Mouse (Mus musculus): ENCODE results near the gene Rbm17. TPM values are rescaled to one million over a fixed set of nuclear protein-coding genes. Genes with fewer than 3 reads are reported as not detected.

Gene Rbm17
- polyA plus RNA-seq, 1 experiment from 2014 or later = 79.8 TPM

- no peak overlapping the region for H3K4me2 ChIP-seq
- no peaks in the 10 kb centered on the region for H3K36me3 ChIP-seq
- no peaks in the 10 kb centered on the region for H3K27me3 ChIP-seq
- H3K9ac ChIP-seq = no peak overlapping the region
- WGBS = 64% methylated on average over 3 of the region's 3 CpGs
- H3K9me3 ChIP-seq (replicated peaks) = no peaks in the 10 kb centered on the region
- peaks cover 19% of the 10 kb centered on the region for H3K4me1 ChIP-seq (replicated peaks)
- H3K4me3 ChIP-seq = no peak overlapping the region
- H3K27ac ChIP-seq = no peak overlapping the region
- no peak for ATAC-seq (replicated peaks; ENCODE audit: insufficient number of reproducible peaks, insufficient read depth, low FRiP score, low read depth)
Observed at GRCm38 (mm10) chr2:11557244-11557643, 46.7 kb downstream of the Rbm17 start.

- H3K36me3 ChIP-seq = no peaks in the 10 kb centered on the region
- H3K4me3 ChIP-seq = no peak overlapping the region
- H3K27me3 ChIP-seq = no peaks in the 10 kb centered on the region
- no peak for ATAC-seq (replicated peaks; ENCODE audit: insufficient number of reproducible peaks, insufficient read depth, low FRiP score, low read depth)
- no peak overlapping the region for H3K9ac ChIP-seq
- peaks cover 20% of the 10 kb centered on the region for H3K4me1 ChIP-seq (replicated peaks)
- WGBS = 61% methylated on average over 6 of the region's 6 CpGs
- H3K4me2 ChIP-seq = no peak overlapping the region
- no peak overlapping the region for H3K27ac ChIP-seq
- H3K9me3 ChIP-seq (replicated peaks) = no peaks in the 10 kb centered on the region
Observed at GRCm38 (mm10) chr2:11555316-11555715, 48.6 kb downstream of the Rbm17 start.

GRCm38 (mm10) chr2:11553471-11554400 lies 50.2 kb downstream of the Rbm17 start, which contains the start of gene Pfkfb3:
Pfkfb3 (minus strand) TSS chr2:11554077.
- peak within 1 kb of the TSS; percentile 64 for H3K9ac ChIP-seq

GRCm38 (mm10) chr2:11552966-11553451 lies 50.9 kb downstream of the Rbm17 start:
- Histone ChIP-seq H3K27me3 (no peaks in the 10 kb centered on the region), H3K4me3 (peak overlapping the region; percentile 73), H3K9ac (peak overlapping the region; percentile 64), H3K4me1 (replicated peaks) (peaks cover 20% of the 10 kb centered on the region), H3K4me2 (peak overlapping the region; percentile 100), H3K27ac (peak overlapping the region; percentile 62; the same call in 1 of the 2 replicates), H3K9me3 (replicated peaks) (no peaks in the 10 kb centered on the region), H3K36me3 (no peaks in the 10 kb centered on the region)
- 7% methylated on average over 15 of the region's 15 CpGs for WGBS
- ATAC-seq (replicated peaks; ENCODE audit: insufficient number of reproducible peaks, insufficient read depth, low FRiP score, low read depth) = no peak

More at GRCm38 (mm10) chr2:11553471-11554400, 50.2 kb downstream of the Rbm17 start, which contains the start of gene Pfkfb3:
- Histone ChIP-seq H3K27me3 (no peaks in the 10 kb centered on the region), H3K4me2 (peak within 1 kb of the TSS; percentile 100), H3K4me1 (replicated peaks) (peaks cover 20% of the 10 kb centered on the region), H3K9me3 (replicated peaks) (no peaks in the 10 kb centered on the region), H3K4me3 (peak within 1 kb of the TSS; percentile 73), H3K36me3 (no peaks in the 10 kb centered on the region), H3K27ac (peak within 1 kb of the TSS; percentile 62; the same call in 1 of the 2 replicates)
- ATAC-seq (replicated peaks; ENCODE audit: insufficient number of reproducible peaks, insufficient read depth, low FRiP score, low read depth) = peak; percentile 83
- WGBS = 2% methylated on average over 67 of the region's 67 CpGs

- Histone ChIP-seq H3K4me3 (peak overlapping the region; percentile 73), H3K4me1 (replicated peaks) (peaks cover 20% of the 10 kb centered on the region), H3K9me3 (replicated peaks) (no peaks in the 10 kb centered on the region), H3K27me3 (no peaks in the 10 kb centered on the region), H3K9ac (peak overlapping the region; percentile 64; the same call in 1 of the 2 replicates), H3K36me3 (no peaks in the 10 kb centered on the region), H3K27ac (no peak overlapping the region), H3K4me2 (peak overlapping the region; percentile 100)
- 27% methylated on average over 9 of the region's 9 CpGs for WGBS
- no peak for ATAC-seq (replicated peaks; ENCODE audit: insufficient number of reproducible peaks, insufficient read depth, low FRiP score, low read depth)
Observed at GRCm38 (mm10) chr2:11552297-11552821, 51.6 kb downstream of the Rbm17 start.

- ATAC-seq (replicated peaks; ENCODE audit: insufficient number of reproducible peaks, insufficient read depth, low FRiP score, low read depth) = no peak
- Histone ChIP-seq H3K27ac (no peak overlapping the region), H3K9ac (no peak overlapping the region), H3K4me1 (replicated peaks) (peaks cover 20% of the 10 kb centered on the region), H3K36me3 (no peaks in the 10 kb centered on the region), H3K4me2 (no peak overlapping the region), H3K4me3 (no peak overlapping the region), H3K9me3 (replicated peaks) (no peaks in the 10 kb centered on the region), H3K27me3 (no peaks in the 10 kb centered on the region)
- WGBS = 24% methylated on average over 1 of the region's 1 CpGs
Observed at GRCm38 (mm10) chr2:11551726-11552125, 52.2 kb downstream of the Rbm17 start.

- no peaks in the 10 kb centered on the region for H3K36me3 ChIP-seq
- 77% methylated on average over 10 of the region's 10 CpGs for WGBS
- no peak overlapping the region for H3K9ac ChIP-seq
- no peak for ATAC-seq (replicated peaks; ENCODE audit: insufficient number of reproducible peaks, insufficient read depth, low FRiP score, low read depth)
- H3K4me3 ChIP-seq = no peak overlapping the region
- H3K4me1 ChIP-seq (replicated peaks) = peaks cover 14% of the 10 kb centered on the region
- no peak overlapping the region for H3K27ac ChIP-seq
- no peaks in the 10 kb centered on the region for H3K9me3 ChIP-seq (replicated peaks)
- H3K27me3 ChIP-seq = no peaks in the 10 kb centered on the region
- no peak overlapping the region for H3K4me2 ChIP-seq
Observed at GRCm38 (mm10) chr2:11548508-11548907, 55.4 kb downstream of the Rbm17 start.

GRCm38 (mm10) chr2:11547609-11548008 lies 56.3 kb downstream of the Rbm17 start:
- Histone ChIP-seq H3K9me3 (replicated peaks) (no peaks in the 10 kb centered on the region), H3K4me2 (no peak overlapping the region), H3K4me1 (replicated peaks) (peaks cover 5% of the 10 kb centered on the region), H3K27ac (no peak overlapping the region), H3K4me3 (no peak overlapping the region), H3K9ac (no peak overlapping the region), H3K27me3 (no peaks in the 10 kb centered on the region), H3K36me3 (no peaks in the 10 kb centered on the region)
- 71% methylated on average over 2 of the region's 2 CpGs for WGBS
- ATAC-seq (replicated peaks; ENCODE audit: insufficient number of reproducible peaks, insufficient read depth, low FRiP score, low read depth) = no peak

GRCm38 (mm10) chr2:11546091-11546490 lies 57.9 kb downstream of the Rbm17 start:
- WGBS = 72% methylated on average over 8 of the region's 8 CpGs
- Histone ChIP-seq H3K27me3 (no peaks in the 10 kb centered on the region), H3K4me1 (replicated peaks) (no peaks in the 10 kb centered on the region), H3K4me2 (no peak overlapping the region), H3K27ac (no peak overlapping the region), H3K4me3 (no peak overlapping the region), H3K9me3 (replicated peaks) (no peaks in the 10 kb centered on the region), H3K9ac (no peak overlapping the region), H3K36me3 (no peaks in the 10 kb centered on the region)
- ATAC-seq (replicated peaks; ENCODE audit: insufficient number of reproducible peaks, insufficient read depth, low FRiP score, low read depth) = no peak

- ATAC-seq (replicated peaks; ENCODE audit: insufficient number of reproducible peaks, insufficient read depth, low FRiP score, low read depth) = no peak
- Histone ChIP-seq H3K4me3 (no peak overlapping the region), H3K9ac (no peak overlapping the region), H3K27ac (no peak overlapping the region), H3K36me3 (no peaks in the 10 kb centered on the region), H3K4me1 (replicated peaks) (no peaks in the 10 kb centered on the region), H3K9me3 (replicated peaks) (no peaks in the 10 kb centered on the region), H3K4me2 (no peak overlapping the region), H3K27me3 (no peaks in the 10 kb centered on the region)
- 19% methylated on average over 1 of the region's 1 CpGs for WGBS
Observed at GRCm38 (mm10) chr2:11545380-11545779, 58.6 kb downstream of the Rbm17 start.

- 60% methylated on average over 5 of the region's 5 CpGs for WGBS
- no peak overlapping the region for H3K9ac ChIP-seq
- H3K27me3 ChIP-seq = no peaks in the 10 kb centered on the region
- no peak for ATAC-seq (replicated peaks; ENCODE audit: insufficient number of reproducible peaks, insufficient read depth, low FRiP score, low read depth)
- H3K4me3 ChIP-seq = no peak overlapping the region
- H3K9me3 ChIP-seq (replicated peaks) = no peaks in the 10 kb centered on the region
- H3K27ac ChIP-seq = no peak overlapping the region
- H3K4me2 ChIP-seq = no peak overlapping the region
- H3K36me3 ChIP-seq = no peaks in the 10 kb centered on the region
- no peaks in the 10 kb centered on the region for H3K4me1 ChIP-seq (replicated peaks)
Observed at GRCm38 (mm10) chr2:11544342-11544741, 59.6 kb downstream of the Rbm17 start.
